Mouse (Mus musculus) embryonic facial prominence, embryonic 14.5 days (tissue): ENCODE results near the gene Gm10097. TPM values are rescaled to one million over a fixed set of nuclear protein-coding genes. Genes with fewer than 3 reads are reported as not detected.

ENCODE experiments used
- ATAC-seq: fragments of 200-750 bp; cut with Nextera tagmentation; 2 replicates; pipeline ENCODE4 v1.8.0; 2017; ENCODE audit warnings: low read depth, moderate number of reproducible peaks, moderate TSS enrichment
- DNase-seq: peaks from one replicate; pipeline ENCODE4 v3.0.0-alpha.2; 2015; ENCODE audit warnings: low spot score
- H3K27ac ChIP-seq: fragments of 300-500 bp; sonication (generic); replicated peaks from 2 replicates; pipeline ENCODE4 v1.5.1; 2014; ENCODE audit warnings: low read depth, mild to moderate bottlenecking, low read length, moderate library complexity
- H3K27me3 ChIP-seq: fragments of 300-500 bp; sonication (generic); replicated peaks from 2 replicates; pipeline ENCODE4 v1.6.1; 2014; ENCODE audit warnings: low read length; ENCODE audit not compliant: control insufficient read depth, insufficient read depth
- H3K36me3 ChIP-seq: fragments of 300-500 bp; sonication (generic); 2 replicates; pipeline ENCODE4 v1.6.1; 2014; ENCODE audit warnings: low read length, mixed read lengths; ENCODE audit not compliant: control insufficient read depth, insufficient read depth
- H3K4me1 ChIP-seq: fragments of 300-500 bp; sonication (generic); 2 replicates; pipeline ENCODE4 v1.6.1; 2014; ENCODE audit warnings: antibody characterized with exemption, low read length; ENCODE audit not compliant: control insufficient read depth, insufficient read depth
- H3K4me2 ChIP-seq: fragments of 300-500 bp; sonication (generic); 2 replicates; pipeline ENCODE4 v1.6.1; 2014; ENCODE audit warnings: low read depth, mild to moderate bottlenecking, low read length, moderate library complexity, mixed read lengths
- H3K4me3 ChIP-seq: fragments of 300-500 bp; sonication (generic); 2 replicates; pipeline ENCODE4 v1.5.1; 2014; ENCODE audit warnings: low read depth, mild to moderate bottlenecking, low read length
- H3K9ac ChIP-seq: fragments of 300-500 bp; sonication (generic); 2 replicates; pipeline ENCODE4 v1.6.1; 2014; ENCODE audit warnings: low read depth, mild to moderate bottlenecking, low read length, moderate library complexity, mixed read lengths
- H3K9me3 ChIP-seq: fragments of 300-500 bp; sonication (generic); 2 replicates; pipeline ENCODE4 v1.6.1; 2016; ENCODE audit warnings: low read length; ENCODE audit not compliant: control insufficient read depth
- WGBS: fragments of 180-500 bp; shearing (Covaris S2); extraction: QIAGEN DNeasy Blood & Tissue Kit; methylation state at CpG from one replicate; pipeline ENCODE4 v1.1.7; 2014; 5-methylcytosine and 5-hydroxymethylcytosine counted together
- polyA plus RNA-seq: library from polyadenylated mRNA; unstranded; fragments of >200 nt; fragmentation: Nextera tagmentation; extraction: Ambion mirVana; gene quantifications from 2 replicates; pipeline ENCODE4 v1.2.1, GENCODE M21; 2014

Gm10097 gene
- polyA plus RNA-seq, 1 experiment from 2014 or later = 0.19 TPM

- WGBS = 79% methylated on average over 11 of the region's 11 CpGs
- DNase-seq (peak; percentile 26), ATAC-seq (peak; percentile 48; the same call in 1 of the 2 replicates)
- H3K4me1 ChIP-seq = 0 out of 2 replicates have a peak, but pooled peaks cover 4% of the 10 kb centered on the region
- peaks cover 8% of the 10 kb centered on the region; the same call in 1 of the 2 replicates for H3K36me3 ChIP-seq
- no peak overlapping the region for H3K27ac ChIP-seq
- no peak overlapping the region for H3K4me3 ChIP-seq
- H3K9me3 ChIP-seq = no peaks in the 10 kb centered on the region
- no peaks in the 10 kb centered on the region for H3K27me3 ChIP-seq
- H3K9ac ChIP-seq = no peak overlapping the region
- H3K4me2 ChIP-seq = no peak overlapping the region
Measured at GRCm38 (mm10) chr10:5070168-5070940, 1.4 kb downstream of the Gm10097 start.

DNA sequence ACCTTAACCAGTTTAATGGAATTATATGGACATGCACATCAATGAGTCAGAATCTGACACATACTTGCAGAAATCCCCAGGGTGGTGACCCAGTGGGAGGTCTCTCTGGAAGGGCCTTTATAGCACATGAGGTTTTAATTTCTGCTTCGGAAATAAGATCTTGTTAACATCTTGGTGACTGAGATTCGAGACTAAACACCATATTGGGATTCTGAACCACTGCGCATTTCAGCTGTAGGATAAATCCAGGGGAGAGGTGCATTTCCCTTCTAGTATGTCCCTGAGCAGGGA, 1.9 kb downstream of the Gm10097 start:
- no peak overlapping the region for H3K9ac ChIP-seq
- no peak overlapping the region for H3K4me2 ChIP-seq
- H3K27ac ChIP-seq = no peak overlapping the region; the same call in 1 of the 2 replicates
- 0 out of 2 replicates have a peak, but pooled peaks cover 4% of the 10 kb centered on the region for H3K4me1 ChIP-seq
- DNase-seq (peak; percentile 43), ATAC-seq (0 out of 2 replicates have a peak, but pooled peaks have one; percentile 20)
- H3K9me3 ChIP-seq = no peaks in the 10 kb centered on the region
- H3K4me3 ChIP-seq = no peak overlapping the region
- H3K27me3 ChIP-seq = no peaks in the 10 kb centered on the region
- H3K36me3 ChIP-seq = peaks cover 13% of the 10 kb centered on the region; the same call in 1 of the 2 replicates
- WGBS = 24% methylated on average over 3 of the region's 3 CpGs

DNA sequence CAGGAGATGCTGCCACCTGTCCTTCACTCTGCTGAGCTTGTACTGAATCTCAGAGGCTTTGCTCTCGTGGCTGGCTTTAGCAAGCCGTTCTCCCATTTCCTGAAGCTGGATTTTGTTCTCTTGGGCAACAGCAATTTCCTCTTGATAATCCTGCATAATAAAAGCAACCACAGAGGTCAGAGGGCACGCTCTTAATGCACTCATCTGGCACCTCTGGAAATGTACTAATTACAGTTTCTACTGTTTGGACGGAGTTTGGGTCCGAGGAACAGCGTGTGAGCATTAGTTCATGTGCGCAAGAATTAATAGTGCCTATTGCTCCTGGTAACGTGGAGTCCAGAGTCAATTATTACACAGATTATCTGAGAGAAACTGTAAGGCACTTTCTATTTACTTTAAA, 3.1 kb downstream of the Gm10097 start:
- H3K9ac ChIP-seq = no peak overlapping the region

GRCm38 (mm10) chr10:5075724-5076123, 6.7 kb downstream of the Gm10097 start:
- H3K4me1 ChIP-seq = 0 out of 2 replicates have a peak, but pooled peaks cover 4% of the 10 kb centered on the region
- H3K9me3 ChIP-seq = no peaks in the 10 kb centered on the region
- H3K27me3 ChIP-seq = no peaks in the 10 kb centered on the region
- H3K4me3 ChIP-seq = no peak overlapping the region
- H3K27ac ChIP-seq = no peak overlapping the region
- ATAC-seq (no peak), DNase-seq (no peak)
- H3K4me2 ChIP-seq = no peak overlapping the region
- peaks cover 13% of the 10 kb centered on the region; the same call in 1 of the 2 replicates for H3K36me3 ChIP-seq
- no peak overlapping the region for H3K9ac ChIP-seq
- 89% methylated on average over 7 of the region's 7 CpGs for WGBS

More for the DNA sequence above, 3.1 kb downstream of the Gm10097 start:
- WGBS = 67% methylated on average over 8 of the region's 8 CpGs
- H3K9me3 ChIP-seq = no peaks in the 10 kb centered on the region
- H3K4me1 ChIP-seq = 0 out of 2 replicates have a peak, but pooled peaks cover 4% of the 10 kb centered on the region
- H3K36me3 ChIP-seq = peaks cover 13% of the 10 kb centered on the region; the same call in 1 of the 2 replicates
- ATAC-seq (no peak), DNase-seq (no peak)
- H3K27ac ChIP-seq = no peak overlapping the region
- no peak overlapping the region for H3K4me2 ChIP-seq
- no peaks in the 10 kb centered on the region for H3K27me3 ChIP-seq
- H3K4me3 ChIP-seq = no peak overlapping the region

DNA sequence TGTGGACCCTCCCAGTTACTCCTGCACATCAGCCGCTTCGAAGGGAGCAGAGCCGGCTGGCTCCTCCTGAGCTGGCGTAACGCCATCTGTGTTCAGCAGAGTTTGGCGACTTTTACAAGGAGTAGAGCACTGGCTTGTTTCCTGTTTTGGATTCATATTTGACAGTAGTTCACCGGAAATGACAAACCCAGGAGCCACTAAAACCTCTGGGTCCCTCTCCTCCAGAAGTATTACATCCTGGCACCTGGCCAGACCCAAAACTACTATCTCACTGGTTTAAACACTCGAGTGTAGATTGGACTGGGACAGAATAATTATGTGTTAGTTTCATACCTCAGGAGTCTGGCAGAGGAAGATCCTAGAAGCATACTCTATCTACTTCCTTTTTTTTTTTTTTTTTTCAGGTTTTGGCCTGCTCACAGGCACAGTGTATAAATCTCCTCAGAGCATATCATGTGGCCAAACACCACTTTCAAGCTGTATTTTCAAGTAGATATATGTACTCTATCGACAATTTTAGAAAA, 11.0 kb downstream of the Gm10097 start:
- no peaks in the 10 kb centered on the region for H3K9me3 ChIP-seq
- H3K4me2 ChIP-seq = no peak overlapping the region
- peaks cover 9% of the 10 kb centered on the region; the same call in 1 of the 2 replicates for H3K36me3 ChIP-seq
- ATAC-seq (peak; percentile 30; the same call in 1 of the 2 replicates), DNase-seq (peak; percentile 79)
- 60% methylated on average over 9 of the region's 9 CpGs for WGBS
- H3K27me3 ChIP-seq = no peaks in the 10 kb centered on the region
- H3K9ac ChIP-seq = no peak overlapping the region
- no peaks in the 10 kb centered on the region for H3K4me1 ChIP-seq
- H3K4me3 ChIP-seq = no peak overlapping the region
- no peak overlapping the region for H3K27ac ChIP-seq

DNA sequence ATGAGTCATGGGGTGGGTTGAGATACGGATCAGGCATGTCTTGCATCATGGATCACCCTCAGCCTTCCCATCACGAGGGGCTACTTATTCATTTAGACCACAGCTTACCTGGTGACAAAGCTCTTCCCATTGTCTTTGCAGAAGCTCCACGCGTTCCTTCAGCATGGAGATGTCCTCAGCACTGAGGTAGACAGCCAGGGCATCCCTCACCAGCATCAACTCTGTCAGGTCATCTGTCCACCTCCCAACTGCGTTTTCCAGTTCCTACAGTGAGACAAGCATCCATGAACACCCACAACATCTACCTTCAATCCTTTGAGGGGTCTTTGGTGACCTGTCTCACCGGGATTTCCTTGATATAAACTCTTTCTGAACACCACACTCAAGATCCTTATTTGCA, 14.7 kb downstream of the Gm10097 start:
- H3K4me1 ChIP-seq = no peaks in the 10 kb centered on the region
- ATAC-seq (no peak), DNase-seq (no peak)
- 84% methylated on average over 6 of the region's 6 CpGs for WGBS
- H3K4me2 ChIP-seq = no peak overlapping the region
- no peak overlapping the region for H3K9ac ChIP-seq
- 0 out of 2 replicates have a peak, but pooled peaks cover 3% of the 10 kb centered on the region for H3K36me3 ChIP-seq
- H3K27me3 ChIP-seq = no peaks in the 10 kb centered on the region
- no peak overlapping the region for H3K27ac ChIP-seq
- no peak overlapping the region for H3K4me3 ChIP-seq
- no peaks in the 10 kb centered on the region for H3K9me3 ChIP-seq

GRCm38 (mm10) chr10:5085792-5086191, 16.8 kb downstream of the Gm10097 start:
- WGBS = 89% methylated on average over 5 of the region's 5 CpGs
- H3K9ac ChIP-seq = no peak overlapping the region
- H3K9me3 ChIP-seq = no peaks in the 10 kb centered on the region
- no peak overlapping the region for H3K4me2 ChIP-seq
- 0 out of 2 replicates have a peak, but pooled peaks cover 3% of the 10 kb centered on the region for H3K36me3 ChIP-seq
- H3K27me3 ChIP-seq = no peaks in the 10 kb centered on the region
- ATAC-seq (no peak), DNase-seq (no peak)
- no peak overlapping the region for H3K27ac ChIP-seq
- no peak overlapping the region for H3K4me3 ChIP-seq
- no peaks in the 10 kb centered on the region for H3K4me1 ChIP-seq

GRCm38 (mm10) chr10:5086329-5086728, 17.3 kb downstream of the Gm10097 start:
- Histone ChIP-seq H3K36me3 (0 out of 2 replicates have a peak, but pooled peaks cover 3% of the 10 kb centered on the region), H3K27me3 (no peaks in the 10 kb centered on the region), H3K4me2 (no peak overlapping the region), H3K4me1 (no peaks in the 10 kb centered on the region), H3K9ac (no peak overlapping the region), H3K27ac (no peak overlapping the region), H3K9me3 (no peaks in the 10 kb centered on the region), H3K4me3 (no peak overlapping the region)
- no peak for DNase-seq
- no peak for ATAC-seq
- WGBS = 77% methylated on average over 6 of the region's 6 CpGs
